Mouse (Mus musculus): ENCODE measurements around the gene Tifab. TPM values are rescaled to one million over a fixed set of nuclear protein-coding genes. Genes with fewer than 3 reads are reported as not detected.

Gene Tifab
- polyA plus RNA-seq, 1 experiment from 2014 or later: 0.64 TPM

DNA sequence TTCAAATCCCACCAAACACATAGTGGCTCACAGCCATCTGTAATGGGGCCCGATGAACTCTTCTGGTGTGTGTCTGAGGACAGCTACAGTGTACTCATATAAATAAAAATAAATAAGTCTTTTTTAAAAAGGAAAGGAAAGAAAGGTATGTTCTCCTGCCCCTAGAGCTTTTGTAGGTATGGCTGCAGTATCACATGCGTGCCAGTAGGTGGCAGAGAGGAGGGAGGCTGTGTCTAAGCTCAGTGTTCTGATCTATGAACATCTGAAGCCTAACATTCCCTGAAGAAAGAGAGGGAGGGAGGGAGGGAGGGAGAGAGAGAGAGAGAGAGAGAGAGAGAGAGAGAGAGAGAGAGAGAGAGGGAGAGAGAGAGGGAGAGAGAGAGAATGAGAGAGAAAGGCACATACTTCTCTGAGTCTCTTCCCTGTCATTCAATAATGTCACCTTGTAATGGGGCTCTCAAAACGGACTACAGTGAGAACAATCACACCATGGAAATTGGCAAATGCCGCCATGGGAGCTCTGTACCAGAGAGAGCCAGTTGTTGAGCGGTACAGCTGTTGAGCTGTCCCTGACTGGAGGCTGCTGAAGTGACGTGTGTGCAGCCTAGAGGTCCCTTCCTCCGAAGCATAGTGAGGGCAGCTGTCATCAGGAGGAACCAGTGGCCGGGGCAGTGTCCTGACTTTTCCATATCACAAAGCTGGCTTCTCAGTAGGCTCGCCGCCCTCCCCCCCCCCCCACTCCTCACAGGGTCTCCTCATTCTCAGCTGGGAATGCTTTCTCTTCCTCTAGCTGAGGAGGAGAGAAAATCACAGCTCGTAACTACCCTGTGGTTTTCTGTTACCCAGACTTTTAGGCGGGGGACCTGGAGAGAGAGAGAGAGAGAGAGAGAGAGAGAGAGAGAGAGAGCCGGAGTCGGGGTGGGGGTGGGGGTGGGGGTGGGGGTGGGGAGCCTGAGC, 11.0 kb downstream of the Tifab start:
- Histone ChIP-seq H3K36me3 (ENCODE audit: control insufficient read depth, insufficient read depth, low read length) (no peaks in the 10 kb centered on the region), H3K9me3 (ENCODE audit: control insufficient read depth, low read length) (no peaks in the 10 kb centered on the region), H3K27me3 (ENCODE audit: control insufficient read depth, insufficient read depth, low read length) (no peaks in the 10 kb centered on the region), H3K4me3 (replicated peaks; ENCODE audit: low read depth, low read length) (no peak overlapping the region), H3K4me1 (ENCODE audit: control insufficient read depth, insufficient read depth, low read length) (0 out of 2 replicates have a peak, but pooled peaks cover 3% of the 10 kb centered on the region), H3K9ac (replicated peaks; ENCODE audit: low read length) (no peak overlapping the region), H3K27ac (replicated peaks; ENCODE audit: low read depth, low read length) (peak overlapping the region; percentile 53), H3K4me2 (ENCODE audit: low read length) (no peak overlapping the region)
- DNase-seq (peak; percentile 60), ATAC-seq (ENCODE audit: low FRiP score, low TSS enrichment) (no peak; the same call in 1 of the 2 replicates)
- 34% methylated on average over 14 of the region's 14 CpGs for WGBS

GRCm38 (mm10) chr13:56165561-56165960, 13.1 kb downstream of the Tifab start:
- no peak for ATAC-seq (ENCODE audit: low FRiP score, low TSS enrichment)
- Histone ChIP-seq H3K36me3 (ENCODE audit: control insufficient read depth, insufficient read depth, low read length) (no peaks in the 10 kb centered on the region), H3K9me3 (ENCODE audit: control insufficient read depth, low read length) (no peaks in the 10 kb centered on the region), H3K4me1 (ENCODE audit: control insufficient read depth, insufficient read depth, low read length) (0 out of 2 replicates have a peak, but pooled peaks cover 3% of the 10 kb centered on the region), H3K9ac (replicated peaks; ENCODE audit: low read length) (no peak overlapping the region), H3K27me3 (ENCODE audit: control insufficient read depth, insufficient read depth, low read length) (no peaks in the 10 kb centered on the region), H3K4me3 (replicated peaks; ENCODE audit: low read depth, low read length) (no peak overlapping the region), H3K27ac (replicated peaks; ENCODE audit: low read depth, low read length) (no peak overlapping the region), H3K4me2 (ENCODE audit: low read length) (no peak overlapping the region)
- DNase-seq: no peak
- 95% methylated on average over 11 of the region's 11 CpGs for WGBS

- Histone ChIP-seq H3K27me3 (ENCODE audit: control insufficient read depth, insufficient read depth, low read length) (no peaks in the 10 kb centered on the region), H3K4me3 (replicated peaks; ENCODE audit: low read depth, low read length) (no peak overlapping the region), H3K36me3 (ENCODE audit: control insufficient read depth, insufficient read depth, low read length) (no peaks in the 10 kb centered on the region), H3K4me2 (ENCODE audit: low read length) (no peak overlapping the region), H3K4me1 (ENCODE audit: control insufficient read depth, insufficient read depth, low read length) (0 out of 2 replicates have a peak, but pooled peaks cover 3% of the 10 kb centered on the region), H3K9me3 (ENCODE audit: control insufficient read depth, low read length) (no peaks in the 10 kb centered on the region), H3K9ac (replicated peaks; ENCODE audit: low read length) (no peak overlapping the region), H3K27ac (replicated peaks; ENCODE audit: low read depth, low read length) (no peak overlapping the region)
- ATAC-seq (ENCODE audit: low FRiP score, low TSS enrichment) (no peak), DNase-seq (no peak)
- WGBS: 84% methylated on average over 3 of the region's 3 CpGs
Measured at GRCm38 (mm10) chr13:56164372-56164771, 14.3 kb downstream of the Tifab start.

GRCm38 (mm10) chr13:56163751-56164150, 14.9 kb downstream of the Tifab start:
- Histone ChIP-seq H3K4me2 (ENCODE audit: low read length) (no peak overlapping the region), H3K4me1 (ENCODE audit: control insufficient read depth, insufficient read depth, low read length) (0 out of 2 replicates have a peak, but pooled peaks cover 3% of the 10 kb centered on the region), H3K9ac (replicated peaks; ENCODE audit: low read length) (no peak overlapping the region), H3K9me3 (ENCODE audit: control insufficient read depth, low read length) (no peaks in the 10 kb centered on the region), H3K27me3 (ENCODE audit: control insufficient read depth, insufficient read depth, low read length) (no peaks in the 10 kb centered on the region), H3K27ac (replicated peaks; ENCODE audit: low read depth, low read length) (no peak overlapping the region), H3K4me3 (replicated peaks; ENCODE audit: low read depth, low read length) (no peak overlapping the region), H3K36me3 (ENCODE audit: control insufficient read depth, insufficient read depth, low read length) (no peaks in the 10 kb centered on the region)
- 82% methylated on average over 6 of the region's 6 CpGs for WGBS
- no peak for ATAC-seq (ENCODE audit: low FRiP score, low TSS enrichment)
- DNase-seq: no peak

DNA sequence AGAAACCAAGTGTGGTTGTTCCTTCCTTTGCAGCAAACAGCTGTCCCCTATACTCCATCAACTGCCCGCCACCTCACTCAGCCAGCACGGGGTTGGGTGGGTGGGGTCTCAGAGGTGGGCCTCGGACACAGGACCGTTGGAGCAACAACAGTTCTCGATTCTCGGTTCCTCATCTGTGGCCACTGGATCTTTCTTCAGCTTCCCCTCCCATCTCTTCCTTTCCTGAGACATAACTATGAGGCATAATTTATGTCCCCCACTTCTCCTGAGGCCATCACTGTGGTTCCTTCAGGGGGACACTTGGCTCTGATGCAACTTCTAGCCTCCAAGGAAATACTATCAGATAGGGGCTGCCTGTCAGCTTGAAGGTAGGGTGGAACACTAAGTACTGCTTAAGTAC, 15.8 kb downstream of the Tifab start:
- Histone ChIP-seq H3K27ac (replicated peaks; ENCODE audit: low read depth, low read length) (no peak overlapping the region), H3K9ac (replicated peaks; ENCODE audit: low read length) (no peak overlapping the region), H3K4me2 (ENCODE audit: low read length) (no peak overlapping the region), H3K4me3 (replicated peaks; ENCODE audit: low read depth, low read length) (no peak overlapping the region), H3K4me1 (ENCODE audit: control insufficient read depth, insufficient read depth, low read length) (no peaks in the 10 kb centered on the region), H3K36me3 (ENCODE audit: control insufficient read depth, insufficient read depth, low read length) (no peaks in the 10 kb centered on the region), H3K9me3 (ENCODE audit: control insufficient read depth, low read length) (no peaks in the 10 kb centered on the region), H3K27me3 (ENCODE audit: control insufficient read depth, insufficient read depth, low read length) (no peaks in the 10 kb centered on the region)
- ATAC-seq (ENCODE audit: low FRiP score, low TSS enrichment) (no peak), DNase-seq (no peak)
- WGBS: 82% methylated on average over 6 of the region's 6 CpGs

- H3K36me3 ChIP-seq (ENCODE audit: control insufficient read depth, insufficient read depth, low read length): no peaks in the 10 kb centered on the region
- H3K27me3 ChIP-seq (ENCODE audit: control insufficient read depth, insufficient read depth, low read length): no peaks in the 10 kb centered on the region
- no peak for ATAC-seq (ENCODE audit: low FRiP score, low TSS enrichment)
- 61% methylated on average over 17 of the region's 17 CpGs for WGBS
- no peaks in the 10 kb centered on the region for H3K9me3 ChIP-seq (ENCODE audit: control insufficient read depth, low read length)
- H3K9ac ChIP-seq (replicated peaks; ENCODE audit: low read length): no peak overlapping the region
- H3K27ac ChIP-seq (replicated peaks; ENCODE audit: low read depth, low read length): no peak overlapping the region
- H3K4me3 ChIP-seq (replicated peaks; ENCODE audit: low read depth, low read length): no peak overlapping the region
- no peak for DNase-seq
- H3K4me1 ChIP-seq (ENCODE audit: control insufficient read depth, insufficient read depth, low read length): no peaks in the 10 kb centered on the region
- no peak overlapping the region for H3K4me2 ChIP-seq (ENCODE audit: low read length)
Measured at GRCm38 (mm10) chr13:56159614-56160363, 18.9 kb downstream of the Tifab start.

- Histone ChIP-seq H3K4me1 (ENCODE audit: control insufficient read depth, insufficient read depth, low read length) (no peaks in the 10 kb centered on the region), H3K36me3 (ENCODE audit: control insufficient read depth, insufficient read depth, low read length) (no peaks in the 10 kb centered on the region), H3K9me3 (ENCODE audit: control insufficient read depth, low read length) (no peaks in the 10 kb centered on the region), H3K9ac (replicated peaks; ENCODE audit: low read length) (no peak overlapping the region), H3K4me3 (replicated peaks; ENCODE audit: low read depth, low read length) (no peak overlapping the region), H3K27ac (replicated peaks; ENCODE audit: low read depth, low read length) (no peak overlapping the region), H3K4me2 (ENCODE audit: low read length) (no peak overlapping the region), H3K27me3 (ENCODE audit: control insufficient read depth, insufficient read depth, low read length) (no peaks in the 10 kb centered on the region)
- WGBS: 81% methylated on average over 14 of the region's 14 CpGs
- ATAC-seq (ENCODE audit: low FRiP score, low TSS enrichment) (no peak), DNase-seq (no peak)
Measured at GRCm38 (mm10) chr13:56159016-56159601, 19.6 kb downstream of the Tifab start.

DNA sequence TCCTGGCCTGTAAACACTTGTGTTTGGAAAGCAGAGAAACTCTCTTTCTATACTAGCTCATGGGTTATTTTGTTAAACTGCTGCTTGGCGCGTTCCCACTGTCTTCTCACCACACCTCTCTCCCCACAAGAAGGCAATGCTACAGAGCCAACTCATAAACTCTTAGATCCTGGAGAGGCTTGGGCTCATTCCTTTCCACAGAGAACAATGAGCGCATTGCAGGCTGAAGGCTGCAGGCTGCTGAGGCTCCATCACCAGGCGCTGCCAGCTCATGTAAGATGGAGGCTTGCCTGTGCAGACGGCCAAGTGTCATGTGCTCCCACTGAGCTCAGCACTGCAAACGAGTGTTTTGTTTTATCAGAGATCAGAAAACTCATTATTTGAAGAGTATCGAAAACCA, 23.0 kb downstream of the Tifab start:
- Histone ChIP-seq H3K9ac (replicated peaks; ENCODE audit: low read length) (no peak overlapping the region), H3K9me3 (ENCODE audit: control insufficient read depth, low read length) (no peaks in the 10 kb centered on the region), H3K27me3 (ENCODE audit: control insufficient read depth, insufficient read depth, low read length) (no peaks in the 10 kb centered on the region), H3K4me2 (ENCODE audit: low read length) (no peak overlapping the region), H3K27ac (replicated peaks; ENCODE audit: low read depth, low read length) (no peak overlapping the region), H3K36me3 (ENCODE audit: control insufficient read depth, insufficient read depth, low read length) (no peaks in the 10 kb centered on the region), H3K4me1 (ENCODE audit: control insufficient read depth, insufficient read depth, low read length) (no peaks in the 10 kb centered on the region), H3K4me3 (replicated peaks; ENCODE audit: low read depth, low read length) (no peak overlapping the region)
- no peak for ATAC-seq (ENCODE audit: low FRiP score, low TSS enrichment)
- DNase-seq: no peak
- WGBS: 72% methylated on average over 7 of the region's 7 CpGs
